Mouse (Mus musculus) mouse trophoblast stem cell (cell line): ENCODE results near the gene Wdr90.

ENCODE experiments used
- in situ Hi-C, 2 experiments: fragments of 300-500 bp; cut with MseI, MboI; formaldehyde crosslinking; loops; 2 replicates in 1 of 2; 3 replicates in 1 of 2; pipeline ENCODE4 v1.15.1; 2025

The Wdr90 gene

DNA sequence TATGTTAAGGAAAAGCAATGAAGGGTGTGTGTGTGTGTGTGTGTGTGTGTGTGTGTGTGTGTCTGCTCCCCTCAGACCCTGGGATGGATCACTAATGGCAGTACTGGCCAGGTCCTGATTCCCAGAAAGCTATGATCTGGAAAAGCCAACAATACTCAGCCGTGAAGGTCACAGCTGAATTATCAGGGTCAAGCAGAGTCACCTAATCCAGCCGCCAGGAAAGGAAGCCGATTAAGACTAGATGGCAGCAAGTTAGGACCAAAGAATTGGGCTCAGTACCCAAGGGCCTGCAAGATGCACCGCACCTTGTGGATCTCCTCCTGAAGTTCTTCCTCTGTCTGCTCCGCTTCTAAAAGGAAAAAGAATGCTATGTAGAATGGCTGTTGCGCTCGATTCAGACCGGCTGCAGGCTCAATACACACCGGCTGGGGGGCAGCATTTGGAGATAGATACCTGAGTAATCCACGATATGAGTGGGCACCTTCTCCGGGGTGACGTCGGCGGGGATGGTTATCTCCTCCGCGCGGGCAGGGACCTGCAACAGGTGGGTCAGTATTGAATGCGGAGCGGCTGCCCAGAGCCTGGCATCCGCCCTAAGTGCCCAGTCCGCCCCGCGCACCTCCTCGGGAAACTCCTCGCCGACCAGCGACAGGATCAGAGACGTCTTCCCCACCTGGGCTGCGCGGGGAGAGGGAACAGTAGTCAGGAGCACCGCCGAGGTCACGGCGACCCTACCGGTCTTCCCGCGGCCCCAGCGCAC lies 17.5 kb downstream of the Wdr90 start:
- in situ Hi-C loops, result no loop called here

DNA sequence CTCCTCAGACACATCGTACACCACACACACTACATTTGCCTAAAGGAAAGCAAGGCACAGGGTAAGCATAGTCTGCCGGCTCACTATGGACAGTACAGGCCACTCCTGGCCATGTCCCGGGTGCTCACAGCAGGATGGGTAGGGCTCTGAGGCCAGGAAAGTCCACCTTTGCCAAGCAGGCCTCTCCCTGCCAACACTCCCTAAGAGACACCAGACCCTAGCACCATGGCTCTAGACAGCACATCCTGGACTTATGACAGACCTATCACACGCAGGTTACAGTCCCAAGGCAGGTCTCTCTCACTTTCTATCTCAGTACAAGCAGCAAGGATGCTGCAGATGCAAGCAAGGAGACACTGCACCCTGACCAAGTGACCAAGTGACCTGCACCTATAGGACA lies 18.2 kb downstream of the Wdr90 start:
- in situ Hi-C loops, result no loop called here

DNA sequence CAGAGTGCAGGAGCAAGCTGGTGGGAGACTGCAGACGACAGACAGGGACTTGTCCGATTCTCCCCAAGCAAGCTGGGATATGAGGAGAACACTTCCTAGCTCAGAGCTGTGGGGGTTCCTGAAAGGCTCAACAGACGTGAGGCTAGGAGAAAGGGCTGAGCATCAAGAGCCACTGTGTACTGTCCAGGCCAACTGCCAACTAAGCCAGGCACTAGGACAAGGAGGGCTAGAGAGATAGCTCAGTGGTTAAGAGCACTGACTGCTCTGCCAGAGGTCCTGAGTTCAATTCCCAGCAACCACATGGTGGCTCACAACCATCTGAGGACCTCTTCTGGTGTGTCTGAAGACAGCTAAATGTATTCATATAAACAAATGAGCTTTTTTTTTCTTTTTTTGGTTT lies 18.8 kb downstream of the Wdr90 start:
- in situ Hi-C loops, result no loop called here

DNA sequence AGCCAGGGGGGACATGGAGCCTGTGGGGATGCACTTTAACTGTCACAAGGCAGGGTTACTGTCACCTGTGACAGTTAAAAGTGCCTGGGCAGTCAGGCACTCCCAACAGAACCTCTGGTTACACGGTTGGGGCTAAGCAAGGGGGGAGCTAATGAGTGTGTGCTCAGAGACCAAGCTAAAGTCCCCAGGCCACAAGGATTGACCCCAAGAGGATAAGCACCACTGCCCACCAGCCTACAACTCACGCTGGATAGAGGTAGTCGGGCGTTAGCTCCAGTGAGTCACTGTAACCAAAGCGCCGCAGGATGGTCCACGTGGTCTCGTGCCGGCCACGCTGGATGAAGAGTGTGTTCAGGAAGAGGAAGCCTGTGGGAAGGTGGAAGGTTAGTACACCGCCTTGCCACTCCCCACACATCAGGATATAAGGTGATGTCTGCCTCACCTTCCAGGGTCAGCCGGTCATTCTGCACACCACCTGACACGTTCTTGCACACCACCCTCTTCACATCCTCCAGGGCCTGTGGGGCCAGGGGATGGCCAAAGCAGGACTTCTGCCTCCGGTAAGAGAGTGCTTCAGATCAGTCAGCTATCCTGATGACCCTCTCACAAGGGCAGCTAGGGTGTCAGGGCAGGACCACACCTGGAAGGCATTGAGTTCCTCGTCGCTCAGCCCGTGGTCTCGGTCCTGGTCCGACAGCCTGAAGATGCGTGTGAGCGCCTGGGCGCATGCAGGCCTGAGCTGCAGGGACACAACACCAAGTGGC lies 20.0 kb downstream of the Wdr90 start, which contains the start of gene Gm20683:
Gene Gm20683 (minus strand): TSS at position 647 of the 764 bp plus-strand sequence.
- in situ Hi-C loops, result no loop called here

DNA sequence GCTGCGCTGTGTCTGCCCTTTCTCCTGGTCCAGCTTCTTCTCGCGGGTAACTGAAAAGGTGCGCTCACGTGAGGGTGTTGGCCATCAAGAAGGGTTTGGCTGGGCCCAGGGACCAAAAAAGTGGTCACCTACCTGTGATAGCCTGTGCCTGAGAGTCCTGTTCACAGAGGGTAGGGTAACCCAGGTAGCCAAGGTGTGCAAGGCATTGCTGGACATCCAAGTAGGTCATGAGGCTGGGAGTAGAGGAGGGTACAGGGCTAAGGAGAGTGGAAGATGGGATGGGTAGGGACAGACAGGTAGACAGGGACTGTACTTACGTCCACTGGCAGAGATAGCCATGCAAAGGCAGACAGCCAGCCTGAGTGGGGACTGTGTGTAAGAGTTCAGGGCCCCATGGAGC lies 20.8 kb downstream of the Wdr90 start:
- in situ Hi-C loops, result no loop called here

DNA sequence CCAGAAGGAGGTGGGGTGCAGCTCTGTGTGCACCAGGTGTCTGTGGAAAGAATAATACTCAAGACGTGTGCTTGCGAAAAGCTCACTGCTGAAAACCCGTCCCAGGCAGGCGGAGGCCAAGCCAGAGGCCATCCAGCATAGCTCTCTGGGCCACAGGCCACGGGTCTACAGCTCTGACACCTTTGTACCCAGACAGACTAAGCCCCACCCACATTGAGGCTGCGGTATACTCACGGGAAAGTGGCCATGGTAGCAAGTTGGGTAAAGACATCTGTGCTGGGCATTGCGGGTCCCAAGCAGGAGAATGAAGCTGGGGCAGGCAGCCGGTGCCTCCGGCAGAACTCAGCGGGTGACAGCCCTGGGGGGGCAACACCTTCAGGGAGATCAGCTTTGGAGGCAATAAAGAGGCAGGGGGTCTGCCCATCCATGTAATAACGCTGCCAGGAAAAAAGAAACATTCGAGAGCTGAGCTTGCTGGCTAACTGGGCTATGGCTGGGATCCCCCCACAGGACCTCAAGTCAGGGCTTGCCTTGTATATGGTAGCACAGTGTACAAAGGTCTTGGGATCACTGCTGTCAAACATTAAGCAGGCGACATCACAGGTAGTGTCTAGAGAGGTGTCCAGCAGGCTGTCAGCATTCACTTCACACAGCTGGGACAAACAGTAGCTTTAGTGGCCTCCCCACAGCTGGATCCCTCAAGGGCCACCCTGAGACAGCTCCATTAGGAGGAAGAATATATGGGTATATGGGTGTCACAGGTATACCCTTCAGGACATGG lies 21.7 kb downstream of the Wdr90 start:
- in situ Hi-C loops, result no loop called here

DNA sequence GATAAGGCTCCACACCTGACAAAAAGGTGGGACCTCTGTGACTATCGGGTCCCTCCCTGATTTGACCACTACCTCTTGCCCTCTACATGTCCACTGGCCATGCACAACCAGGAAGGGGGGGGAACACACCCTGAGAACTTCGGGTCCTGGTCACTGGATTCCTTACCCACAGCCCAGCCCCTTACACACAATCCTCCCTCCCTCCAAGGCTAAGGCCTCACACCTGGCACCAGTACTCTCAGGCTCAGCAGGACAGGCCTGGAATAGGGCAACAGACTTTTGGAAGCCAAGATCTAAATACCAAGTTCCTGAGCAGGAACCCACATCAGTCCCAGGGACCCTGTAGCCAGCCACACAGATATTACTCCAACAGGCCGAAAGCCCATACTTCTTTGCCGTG lies 22.4 kb downstream of the Wdr90 start:
- in situ Hi-C loops, result no loop called here

DNA sequence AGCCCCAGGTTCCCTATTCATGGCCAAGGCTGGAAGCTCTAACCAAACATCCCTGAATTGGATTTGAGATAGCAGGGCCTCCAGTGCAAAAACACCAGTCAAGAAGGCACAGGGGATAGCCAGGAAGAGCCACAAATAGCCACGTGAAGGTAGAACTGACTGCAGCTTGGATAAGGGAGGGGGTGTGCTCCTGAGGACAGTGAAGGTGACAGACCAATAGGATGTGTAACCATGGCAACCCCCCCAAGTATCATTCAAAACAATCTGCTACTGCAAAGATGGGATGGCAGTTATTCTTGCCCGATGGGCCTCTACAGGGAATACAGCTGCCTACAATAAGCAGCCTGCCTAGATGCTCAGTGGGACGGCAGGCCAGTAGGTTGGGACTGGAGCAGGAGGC lies 23.8 kb downstream of the Wdr90 start:
- in situ Hi-C loops, result no loop called here

DNA sequence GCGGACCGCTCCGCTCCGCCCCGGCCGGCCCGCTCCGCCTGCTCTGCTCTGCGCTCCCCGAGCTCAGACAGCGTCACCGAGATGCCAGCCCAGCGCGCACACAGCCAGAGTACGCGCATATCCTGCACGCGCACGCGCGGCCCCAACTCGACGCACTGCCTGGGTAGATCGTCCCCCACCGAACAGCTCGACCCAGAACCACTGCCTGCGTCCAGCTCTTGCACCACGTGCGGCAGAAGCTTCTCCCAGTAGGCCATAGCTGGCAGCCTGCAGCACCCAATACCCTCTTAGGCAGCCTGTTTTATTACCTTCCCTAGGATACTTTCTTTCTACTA lies 24.3 kb downstream of the Wdr90 start, which contains the start of gene Rhbdl1:
Gene Rhbdl1 (minus strand): TSS at position 220 of the 335 bp plus-strand sequence.
- in situ Hi-C loops, result no loop called here

DNA sequence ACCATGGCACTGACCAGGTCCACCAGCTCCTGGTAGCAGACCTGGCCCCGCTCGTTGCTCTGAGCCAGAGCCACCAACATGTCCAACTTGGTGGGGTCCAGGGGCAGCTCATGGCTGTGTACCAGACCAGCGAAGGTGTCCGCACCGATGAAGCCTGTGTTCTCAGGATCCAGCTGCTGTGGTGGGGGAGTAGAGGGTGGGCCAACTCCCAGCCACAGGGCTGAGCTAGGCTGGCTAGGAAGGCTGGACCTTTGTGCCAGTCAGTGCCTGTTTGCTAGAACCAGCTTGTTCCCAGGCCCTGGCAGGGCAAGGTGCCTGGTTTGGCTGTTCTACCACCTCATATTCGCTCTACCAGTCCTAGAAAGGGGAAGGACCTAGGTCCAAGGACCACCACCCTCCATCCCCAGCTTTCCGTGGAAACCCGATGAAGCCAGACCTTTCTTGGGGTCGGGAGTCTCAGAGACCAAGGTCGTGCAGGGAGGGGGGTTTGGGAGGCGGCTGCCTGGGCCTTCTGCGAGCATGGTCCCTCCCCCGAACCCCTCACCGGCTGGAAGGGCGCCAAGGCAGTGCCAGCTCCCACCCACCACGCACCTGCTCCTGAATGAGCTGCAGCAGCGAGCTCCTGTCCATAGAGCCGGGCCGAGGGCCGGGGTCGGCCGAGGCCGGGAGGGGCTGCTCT lies 24.8 kb downstream of the Wdr90 start:
- in situ Hi-C loops, result no loop called here

DNA sequence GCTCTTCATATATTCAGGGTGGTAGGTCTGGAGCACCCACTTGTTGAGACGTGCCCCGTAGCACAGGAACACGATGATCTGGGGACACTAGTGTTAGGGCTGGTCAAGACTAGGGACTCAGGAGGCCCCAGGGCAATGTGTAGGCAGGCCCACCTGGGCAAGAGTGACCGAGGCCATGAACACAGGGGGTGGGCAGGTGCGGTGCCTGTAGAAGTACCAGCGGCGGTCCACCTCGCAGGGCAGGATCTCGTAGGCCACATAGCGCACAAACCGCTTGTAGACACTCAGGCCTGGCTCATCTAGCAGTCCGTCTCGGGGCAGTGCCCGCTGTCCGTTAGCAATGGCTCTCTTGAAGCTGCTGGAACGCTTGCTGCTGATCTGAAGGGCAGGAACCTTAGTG lies 25.5 kb downstream of the Wdr90 start:
- in situ Hi-C loops, result no loop called here

DNA sequence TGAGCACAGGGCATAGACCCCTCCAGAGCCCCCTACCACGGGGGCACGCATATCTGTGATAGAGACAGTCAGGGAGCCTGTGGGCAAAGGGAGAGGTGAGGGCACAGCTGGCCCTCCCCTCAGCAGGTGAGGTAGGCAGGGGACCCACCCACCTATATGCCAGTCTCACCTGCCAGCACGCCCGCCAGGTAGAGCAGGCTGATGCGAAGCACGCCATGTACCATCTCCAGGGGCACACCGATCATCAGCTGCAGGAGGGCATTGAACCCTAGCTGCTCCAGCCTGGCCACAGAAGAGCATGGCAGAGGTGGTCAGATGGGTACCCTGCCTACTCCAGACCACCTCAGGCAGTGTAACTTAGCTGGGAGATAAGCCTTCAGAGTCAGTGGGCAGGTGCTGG lies 26.0 kb downstream of the Wdr90 start:
- in situ Hi-C loops, result no loop called here

DNA sequence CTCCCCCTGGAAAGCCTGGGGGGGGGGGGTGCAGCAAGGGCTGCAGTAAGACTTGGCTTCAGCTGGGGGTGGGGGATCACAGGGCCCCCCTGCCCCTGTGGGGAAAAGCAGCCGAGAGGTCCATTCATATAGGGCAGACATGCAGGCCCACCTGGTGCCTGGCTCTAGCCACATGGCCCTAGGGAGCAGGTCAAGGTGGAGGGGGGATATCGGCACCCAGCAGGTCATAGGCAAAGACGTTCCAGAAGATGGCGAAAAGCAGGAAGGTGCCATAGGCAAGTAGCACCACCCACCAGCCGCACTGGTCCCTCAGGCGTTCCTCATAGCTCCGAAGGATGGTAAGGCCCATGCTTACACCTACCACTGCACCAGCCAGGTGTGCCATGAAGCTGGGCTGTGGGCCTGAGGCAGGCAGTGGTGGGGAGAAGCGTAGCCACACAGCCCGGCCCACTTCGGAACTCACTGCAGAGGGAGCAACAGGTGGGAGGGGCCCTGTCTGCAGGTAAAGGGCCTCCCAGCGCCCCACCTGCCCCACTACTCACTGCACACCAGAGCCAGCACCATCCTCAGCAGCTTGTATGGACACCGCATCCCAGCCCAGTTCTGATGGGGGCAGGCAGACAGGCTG lies 26.6 kb downstream of the Wdr90 start:
- in situ Hi-C loops, result no loop called here

DNA sequence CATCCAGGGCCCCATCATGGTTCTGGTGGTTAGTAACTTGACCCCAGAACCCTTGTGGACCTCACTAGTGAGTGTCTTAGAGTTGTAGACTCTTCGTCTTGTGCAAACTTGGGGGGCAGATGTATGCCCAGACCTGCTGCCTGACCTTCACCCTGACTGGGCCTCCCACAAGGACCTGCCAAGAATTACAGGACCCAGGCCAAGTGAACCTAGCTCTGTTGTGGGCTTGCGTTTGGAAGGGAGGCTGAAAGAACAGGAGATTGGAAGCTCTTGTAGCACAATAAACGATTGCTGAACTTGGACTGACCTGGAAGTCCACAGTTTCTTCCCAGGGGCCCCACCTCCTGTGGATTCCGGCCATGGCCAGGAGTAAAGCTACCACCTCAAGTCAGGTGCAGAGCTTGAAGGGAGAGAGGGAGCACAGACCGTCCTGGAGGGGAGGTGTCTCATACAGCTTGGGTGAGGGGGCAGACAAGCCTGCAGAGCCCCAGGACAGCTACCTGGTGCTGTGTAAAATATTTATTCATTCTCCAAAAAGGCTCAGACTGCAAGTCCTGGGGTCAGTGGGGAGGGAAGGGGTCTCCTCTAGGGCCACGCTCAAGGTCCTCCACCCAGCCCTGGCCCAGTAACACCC lies 27.2 kb downstream of the Wdr90 start:
- in situ Hi-C loops, result no loop called here

DNA sequence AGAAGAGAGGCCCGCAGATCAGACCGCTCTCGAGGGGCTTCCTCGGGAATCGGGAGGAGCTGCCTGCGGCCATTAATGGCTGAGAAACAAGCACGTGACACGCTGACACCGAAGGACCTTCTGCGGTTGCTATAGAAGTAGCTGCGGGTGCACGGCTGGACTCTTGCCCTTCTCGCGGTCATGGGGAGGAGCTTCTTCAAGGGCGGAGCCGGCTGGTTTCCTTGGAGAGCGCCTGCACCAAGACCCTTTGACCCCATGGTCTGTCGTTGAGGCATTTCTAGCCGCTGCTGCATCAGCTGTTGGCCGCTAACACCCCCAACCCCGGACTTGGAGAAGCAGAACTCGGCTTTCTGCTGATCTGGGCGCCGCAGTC lies 28.0 kb downstream of the Wdr90 start, which contains the start of gene Stub1:
Gene Stub1 (minus strand): TSS at position 114 of the 373 bp plus-strand sequence.
- in situ Hi-C loops, result no loop called here

DNA sequence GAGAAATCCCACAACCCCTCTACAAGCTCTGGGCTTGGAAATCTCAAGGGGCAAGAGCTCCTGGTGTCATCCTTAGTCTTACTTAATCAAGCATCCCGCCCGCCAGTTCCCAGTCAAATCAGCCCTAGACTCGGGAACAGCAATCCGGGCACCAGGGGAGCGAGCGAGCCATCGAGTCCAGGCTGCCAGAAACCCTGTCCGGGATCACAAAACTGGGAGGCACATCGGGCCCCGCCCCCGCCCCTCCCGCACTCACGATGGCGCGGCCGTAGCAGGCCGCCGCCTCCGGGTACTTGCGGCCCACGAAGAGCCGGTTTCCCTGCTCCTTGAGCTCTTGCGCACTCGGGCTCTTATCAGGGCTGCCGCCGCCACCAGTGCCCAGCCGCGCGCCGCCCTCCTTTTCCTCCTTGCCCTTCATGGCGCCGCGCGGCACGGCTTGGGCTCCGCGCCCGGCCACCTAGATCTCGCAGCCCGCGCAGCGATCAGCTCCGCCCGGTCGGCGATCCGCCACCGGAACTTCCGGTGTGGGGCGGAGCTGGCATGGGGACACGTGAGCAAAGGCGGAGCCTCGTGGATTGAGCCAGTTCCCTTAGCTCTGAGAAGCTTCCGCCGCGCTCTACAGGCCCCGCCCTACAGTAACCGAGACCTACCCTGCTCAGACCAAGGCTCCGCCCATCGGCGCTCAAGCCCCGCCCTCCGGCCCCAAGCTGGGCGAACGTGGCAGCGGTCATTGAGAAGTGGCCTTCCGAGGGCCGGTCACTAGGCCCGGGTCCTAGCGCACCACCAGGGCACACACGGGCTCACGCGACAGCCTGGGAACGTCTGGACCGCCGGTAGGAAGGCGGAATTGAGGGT lies 28.6 kb downstream of the Wdr90 start:
- in situ Hi-C loops, result no loop called here

DNA sequence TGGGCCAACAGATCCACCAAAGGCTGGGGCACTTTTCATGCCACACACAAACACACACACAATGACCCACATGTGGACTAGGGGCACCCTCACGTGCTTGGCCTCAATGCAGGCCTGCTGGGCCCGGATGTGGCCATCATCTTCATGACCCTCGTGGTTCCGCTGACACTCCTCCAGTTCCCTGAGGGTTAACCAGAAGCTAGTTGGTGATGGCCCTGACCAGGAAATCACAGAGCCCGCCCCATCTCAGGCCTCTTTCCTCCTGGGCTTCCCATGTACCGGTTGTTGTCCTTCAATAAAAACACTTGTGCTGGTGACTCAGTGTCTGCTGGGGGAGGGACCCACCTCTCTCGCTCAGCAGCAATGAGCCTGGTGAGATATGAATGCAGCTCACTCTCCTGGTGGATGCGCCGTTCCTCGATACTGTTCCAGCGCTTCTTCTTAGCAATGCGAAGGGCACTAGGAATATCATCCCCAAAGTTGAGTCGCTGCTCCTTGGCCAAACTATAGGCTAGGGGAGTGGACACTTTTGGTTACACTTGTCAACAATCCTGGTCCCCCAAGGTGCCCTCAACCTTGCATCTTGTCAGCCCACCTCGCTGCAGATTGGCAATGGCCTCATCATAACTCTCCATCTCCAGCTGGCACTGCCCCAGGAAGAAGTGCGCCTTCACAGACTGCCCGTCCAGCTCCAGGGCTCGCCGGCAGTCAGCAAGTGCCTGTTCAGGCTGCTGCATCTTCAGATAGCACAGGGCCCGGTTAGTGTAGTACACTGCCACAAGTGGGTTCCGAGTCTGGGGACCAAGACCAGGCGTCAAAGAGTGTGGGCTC lies 29.6 kb downstream of the Wdr90 start:
- in situ Hi-C loops, result no loop called here

DNA sequence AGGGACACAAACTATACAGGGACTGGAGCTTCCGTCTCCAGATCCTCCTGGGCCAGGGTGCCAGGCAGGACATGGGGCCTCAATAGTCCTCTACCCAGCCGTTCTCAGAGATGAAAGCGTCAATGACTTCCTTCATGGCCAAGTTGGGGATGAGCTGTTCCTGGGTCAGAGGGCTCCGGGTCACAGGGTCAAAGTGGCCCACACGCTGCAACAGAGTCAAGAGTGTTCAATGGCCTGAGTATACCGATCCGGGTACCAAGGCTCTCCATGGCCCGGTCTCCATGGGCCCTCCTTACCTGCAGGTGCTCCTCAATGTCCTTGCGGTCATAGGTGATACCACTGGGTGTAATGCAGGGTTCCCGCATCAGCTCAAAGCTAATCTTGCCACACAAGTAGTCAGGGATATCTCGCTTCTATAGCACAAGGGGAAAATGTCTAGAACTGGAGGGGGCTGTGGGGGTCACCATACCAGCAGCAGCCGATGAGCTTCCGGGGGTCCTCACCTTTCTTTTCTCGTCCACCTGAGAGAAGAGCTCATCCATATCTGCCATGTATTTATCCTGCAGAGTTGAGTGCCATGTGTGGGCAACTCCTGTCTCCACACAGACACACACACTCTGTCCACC lies 30.4 kb downstream of the Wdr90 start:
- in situ Hi-C loops, result no loop called here
